Mouse (Mus musculus) midbrain, postnatal 0 days (tissue): ENCODE data around the gene Gm20388. TPM values are rescaled to one million over a fixed set of nuclear protein-coding genes. Genes with fewer than 3 reads are reported as not detected.

Source experiments
- ATAC-seq: fragments of 200-750 bp; cut with Nextera tagmentation; 2 replicates; pipeline ENCODE4 v1.8.0; 2017; ENCODE audit warnings: moderate number of reproducible peaks, mild to moderate bottlenecking, moderate TSS enrichment, moderate library complexity; ENCODE audit not compliant: low FRiP score
- DNase-seq: peaks from one replicate; pipeline ENCODE4 v3.0.0-alpha.2; 2015; ENCODE audit warnings: low spot score
- H3K27ac ChIP-seq: fragments of 300-500 bp; sonication (generic); 2 replicates; pipeline ENCODE4 v1.5.1; 2014; ENCODE audit warnings: low read depth, mild to moderate bottlenecking, low read length, mixed read lengths
- H3K27me3 ChIP-seq: fragments of 300-500 bp; sonication (generic); 2 replicates; pipeline ENCODE4 v1.6.1; 2014; ENCODE audit warnings: low read length, control low read depth, mixed read lengths; ENCODE audit not compliant: insufficient read depth
- H3K36me3 ChIP-seq: fragments of 300-500 bp; sonication (generic); 2 replicates; pipeline ENCODE4 v1.6.1; 2014; ENCODE audit warnings: low read length, control low read depth, mixed read lengths; ENCODE audit not compliant: insufficient read depth
- H3K4me1 ChIP-seq: fragments of 300-500 bp; sonication (generic); 2 replicates; pipeline ENCODE4 v1.6.1; 2014; ENCODE audit warnings: mild to moderate bottlenecking, control low read depth, antibody characterized with exemption, low read length, mixed read lengths; ENCODE audit not compliant: insufficient read depth
- H3K4me2 ChIP-seq: fragments of 300-500 bp; sonication (generic); 2 replicates; pipeline ENCODE4 v1.6.1; 2014; ENCODE audit warnings: low read depth, mild to moderate bottlenecking, low read length, mixed read lengths; ENCODE audit not compliant: poor library complexity, severe bottlenecking
- H3K4me3 ChIP-seq: fragments of 300-500 bp; sonication (generic); 2 replicates; pipeline ENCODE4 v1.5.1; 2014; ENCODE audit warnings: low read depth, mild to moderate bottlenecking, low read length, moderate library complexity
- H3K9ac ChIP-seq: fragments of 300-500 bp; sonication (generic); replicated peaks from 2 replicates; pipeline ENCODE4 v1.6.1; 2014; ENCODE audit warnings: mild to moderate bottlenecking, low read length, moderate library complexity, mixed read lengths; ENCODE audit not compliant: poor library complexity, severe bottlenecking
- H3K9me3 ChIP-seq: fragments of 300-500 bp; sonication (generic); 2 replicates; pipeline ENCODE4 v1.6.1; 2016; ENCODE audit warnings: low read length, control low read depth
- CTCF ChIP-seq: IDR thresholded peaks from 2 replicates; pipeline ENCODE4 v1.5.1; 2016; ENCODE audit warnings: antibody characterized with exemption, mild to moderate bottlenecking
- WGBS: fragments of 180-500 bp; shearing (Covaris S2); extraction: QIAGEN DNeasy Blood & Tissue Kit; methylation state at CpG from one replicate; pipeline ENCODE4 v1.1.7; 2014; 5-methylcytosine and 5-hydroxymethylcytosine counted together
- polyA plus RNA-seq: library from polyadenylated mRNA; unstranded; fragments of >200 nt; fragmentation: Nextera tagmentation; extraction: Ambion mirVana; gene quantifications from 2 replicates; pipeline ENCODE4 v1.2.1, GENCODE M21; 2015
- total RNA-seq: library from RNA; depleted of rRNA; stranded (reverse); fragments of >200 nt; gene quantifications from 2 replicates; pipeline ENCODE4 v1.2.3, GENCODE M21; 2014

Gm20388 gene
- total and polyA plus RNA-seq, 2 experiments from 2014 or later, result 74.2 TPM; not detected in 1

- no peak overlapping the region for H3K27ac ChIP-seq
- TF ChIP-seq CTCF, result no peak
- H3K4me1 ChIP-seq, result peaks cover 45% of the 10 kb centered on the region
- H3K36me3 ChIP-seq, result peaks cover 4% of the 10 kb centered on the region; the same call in 1 of the 2 replicates
- H3K9me3 ChIP-seq, result no peaks in the 10 kb centered on the region
- ATAC-seq (no peak), DNase-seq (no peak)
- no peak overlapping the region for H3K4me3 ChIP-seq
- no peak overlapping the region for H3K4me2 ChIP-seq
- no peak overlapping the region for H3K9ac ChIP-seq
- 89% methylated on average over 18 of the region's 18 CpGs for WGBS
- H3K27me3 ChIP-seq, result no peaks in the 10 kb centered on the region
Measured at GRCm38 (mm10) chr8:120554466-120555039, 643.9 kb downstream of the Gm20388 start.

DNA sequence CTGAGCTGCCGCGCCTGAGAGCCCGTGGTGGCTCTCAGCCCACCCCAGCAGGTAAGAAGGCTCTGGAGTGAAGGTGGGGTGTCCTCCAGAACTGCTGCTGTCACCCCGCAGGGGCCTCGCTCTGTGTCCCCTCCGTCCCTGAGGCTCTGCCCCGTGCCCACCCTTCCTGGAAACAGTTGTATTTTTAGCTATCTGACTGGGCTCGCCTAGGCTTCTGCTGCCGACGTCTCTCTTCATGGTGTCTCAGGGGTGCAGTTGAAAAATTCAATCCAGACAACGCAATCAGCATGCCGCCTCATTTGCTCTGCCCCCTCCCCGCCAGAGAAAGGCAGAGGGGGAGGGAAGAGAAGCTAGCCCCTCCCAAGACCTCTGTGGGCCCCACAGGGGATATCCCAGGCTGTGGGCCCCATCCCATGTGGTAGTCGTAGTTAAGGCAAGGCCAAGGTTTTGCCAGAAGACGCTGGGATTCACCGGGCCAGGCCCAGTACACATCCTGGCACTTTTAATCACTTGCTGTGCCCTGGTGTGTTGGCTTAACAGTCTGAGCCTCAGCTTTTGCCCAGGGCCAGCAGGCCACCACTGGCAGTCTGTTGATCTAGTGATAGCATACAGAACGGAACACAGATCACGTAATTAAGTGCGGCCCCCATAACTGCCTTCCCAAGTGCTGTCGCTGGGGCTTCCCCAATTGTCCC is 645.7 kb downstream of the Gm20388 start:
- peak; percentile 36 for DNase-seq

DNA sequence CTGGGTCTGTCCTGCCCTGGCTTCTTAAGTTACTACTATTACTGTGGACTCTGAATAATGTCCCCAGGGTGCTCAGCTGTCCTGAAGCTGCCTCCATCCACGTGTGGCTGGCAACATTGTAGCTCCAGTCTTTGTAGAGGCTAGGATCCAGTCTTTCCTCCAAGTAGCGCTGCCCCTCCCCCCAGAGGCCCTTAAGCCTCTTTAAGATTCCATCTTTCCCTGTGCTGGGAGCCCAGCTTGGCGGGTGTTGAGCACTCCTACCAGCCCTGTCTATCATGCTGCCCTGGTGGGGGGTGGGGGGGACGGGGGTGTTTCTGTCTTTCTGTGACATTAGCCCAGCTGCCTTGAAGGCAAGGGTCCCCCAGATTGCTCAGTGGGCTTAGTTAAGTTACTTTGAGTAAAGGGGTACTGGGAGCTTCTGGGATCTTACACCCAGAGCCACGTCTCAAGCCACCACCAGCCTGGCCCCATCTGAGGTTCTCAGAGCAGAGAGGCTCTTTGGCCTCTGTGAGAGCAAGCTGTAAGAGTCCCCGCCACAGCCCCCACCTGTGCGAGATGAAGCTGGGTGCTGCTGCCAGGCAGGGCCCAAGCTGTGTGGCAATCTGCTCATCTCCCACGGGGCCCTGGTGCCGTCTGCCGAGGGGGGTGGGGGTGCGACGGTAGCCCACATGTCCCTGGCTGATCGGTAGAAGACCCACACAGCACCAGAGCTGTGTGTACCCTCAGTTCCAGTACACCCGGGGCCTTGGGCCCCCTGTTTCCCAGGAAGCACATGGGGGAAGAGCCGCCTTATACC is 646.7 kb downstream of the Gm20388 start:
- Histone ChIP-seq H3K4me2 (no peak overlapping the region), H3K27ac (no peak overlapping the region; the same call in 1 of the 2 replicates), H3K9me3 (no peaks in the 10 kb centered on the region), H3K9ac (no peak overlapping the region), H3K4me3 (no peak overlapping the region), H3K4me1 (peaks cover 33% of the 10 kb centered on the region), H3K27me3 (no peaks in the 10 kb centered on the region), H3K36me3 (peaks cover 9% of the 10 kb centered on the region; the same call in 1 of the 2 replicates)
- DNase-seq, result no peak
- TF ChIP-seq CTCF, result no peak
- no peak for ATAC-seq
- WGBS, result 48% methylated on average over 15 of the region's 15 CpGs

More for the DNA sequence above, 645.7 kb downstream of the Gm20388 start:
- H3K27ac ChIP-seq, result peak overlapping the region; percentile 18; the same call in 1 of the 2 replicates
- H3K36me3 ChIP-seq, result peaks cover 6% of the 10 kb centered on the region; the same call in 1 of the 2 replicates
- 41% methylated on average over 20 of the region's 20 CpGs for WGBS
- no peak overlapping the region for H3K4me3 ChIP-seq
- TF ChIP-seq CTCF, result no peak
- H3K9ac ChIP-seq, result peak overlapping the region; percentile 29; the same call in 1 of the 2 replicates
- ATAC-seq, result no peak
- H3K9me3 ChIP-seq, result no peaks in the 10 kb centered on the region
- H3K4me2 ChIP-seq, result no peak overlapping the region
- no peaks in the 10 kb centered on the region for H3K27me3 ChIP-seq
- peaks cover 37% of the 10 kb centered on the region for H3K4me1 ChIP-seq

GRCm38 (mm10) chr8:120558162-120558561 is 647.5 kb downstream of the Gm20388 start:
- no peak for TF ChIP-seq CTCF
- ATAC-seq (no peak), DNase-seq (no peak)
- no peak overlapping the region for H3K9ac ChIP-seq
- no peak overlapping the region for H3K4me2 ChIP-seq
- H3K27me3 ChIP-seq, result no peaks in the 10 kb centered on the region
- no peaks in the 10 kb centered on the region for H3K9me3 ChIP-seq
- no peak overlapping the region for H3K4me3 ChIP-seq
- H3K27ac ChIP-seq, result no peak overlapping the region
- 74% methylated on average over 4 of the region's 4 CpGs for WGBS
- H3K36me3 ChIP-seq, result peaks cover 9% of the 10 kb centered on the region; the same call in 1 of the 2 replicates
- peaks cover 34% of the 10 kb centered on the region for H3K4me1 ChIP-seq

DNA sequence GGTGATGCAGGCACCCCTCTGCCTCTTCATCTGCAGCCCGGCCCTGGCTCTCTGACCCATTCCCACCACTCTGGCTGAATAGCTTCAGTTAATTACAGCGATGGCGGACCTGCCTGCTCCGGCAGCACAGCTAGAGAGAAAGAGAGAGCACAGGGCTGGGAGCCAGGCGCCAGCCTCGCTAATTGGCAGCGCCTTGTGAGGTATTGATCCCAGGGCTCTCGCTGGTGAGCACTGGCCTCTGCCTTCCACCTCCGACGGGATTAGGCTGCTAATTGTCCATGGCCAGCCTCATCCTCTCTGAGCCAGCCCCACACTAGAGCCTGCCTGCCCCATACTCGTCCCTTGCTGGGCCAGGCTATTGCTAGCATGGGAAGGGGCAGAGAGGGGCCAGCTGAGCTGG is 649.0 kb downstream of the Gm20388 start:
- peak; percentile 51 for DNase-seq
- Histone ChIP-seq H3K4me3 (no peak overlapping the region), H3K9ac (peak overlapping the region; percentile 33; the same call in 1 of the 2 replicates), H3K36me3 (peaks cover 9% of the 10 kb centered on the region; the same call in 1 of the 2 replicates), H3K27ac (peak overlapping the region; percentile 32), H3K4me2 (no peak overlapping the region), H3K27me3 (no peaks in the 10 kb centered on the region), H3K9me3 (no peaks in the 10 kb centered on the region), H3K4me1 (peaks cover 47% of the 10 kb centered on the region)
- WGBS, result 11% methylated on average over 11 of the region's 11 CpGs
- no peak for ATAC-seq
- no peak for TF ChIP-seq CTCF
